Mouse (Mus musculus): ENCODE results near the gene Ifit1bl2. TPM values are rescaled to one million over a fixed set of nuclear protein-coding genes. Genes with fewer than 3 reads are reported as not detected.

Ifit1bl2 gene
- polyA plus RNA-seq, 1 experiment: 0.37 TPM

Other genes starting within 250 kb of the Ifit1bl2 start
- gene Ch25h, start 165.6 kb downstream of the Ifit1bl2 start, polyA plus RNA-seq (2012; rRNA removed): 6.3 and 6.7 TPM in 2 replicates
- 34.7 and 34.8 TPM in 2 replicates for gene Lipa, start 113.3 kb downstream of the Ifit1bl2 start, polyA plus RNA-seq (2012; rRNA removed)
- 7.8 and 8.4 TPM in 2 replicates for gene Ifit2, start 90.0 kb downstream of the Ifit1bl2 start, polyA plus RNA-seq (2012; rRNA removed)
- 29.5 and 44.7 TPM in 2 replicates for gene Ifit3, start 57.2 kb downstream of the Ifit1bl2 start, polyA plus RNA-seq (2012; rRNA removed)
- 0.84 and 0.87 TPM in 2 replicates for gene Ifit1bl1, start 38.8 kb downstream of the Ifit1bl2 start, polyA plus RNA-seq (2012; rRNA removed)
- gene Ifit3b, start 32.8 kb downstream of the Ifit1bl2 start, polyA plus RNA-seq (2012; rRNA removed): 6.8 and 10.8 TPM in 2 replicates
- gene Ifit1, start 128 bp upstream of the Ifit1bl2 start, polyA plus RNA-seq (2012; rRNA removed): 8.7 and 9.9 TPM in 2 replicates
- gene Slc16a12, start 106.5 kb upstream of the Ifit1bl2 start, polyA plus RNA-seq (2012; rRNA removed): 9.0 and 13.4 TPM in 2 replicates
- 1.4 and 3.2 TPM in 2 replicates for gene Pank1, start 238.7 kb upstream of the Ifit1bl2 start, polyA plus RNA-seq (2012; rRNA removed)